Mouse (Mus musculus) myocyte (in vitro differentiated cells): ENCODE data around the gene Svbp.

Experiments used
- E2F4 ChIP-seq: IDR thresholded peaks from one replicate; pipeline ENCODE4 v1.6.1; 2011; ENCODE audit warnings: mild to moderate bottlenecking, control low read depth, moderate library complexity; ENCODE audit not compliant: insufficient read depth
- MAX ChIP-seq: IDR thresholded peaks from one replicate; pipeline ENCODE4 v1.6.1; 2011; ENCODE audit warnings: low read depth, mild to moderate bottlenecking, control low read depth
- POLR2A ChIP-seq: IDR thresholded peaks from one replicate; pipeline ENCODE4 v1.6.1; 2011; ENCODE audit warnings: low read depth, mild to moderate bottlenecking, control low read depth, moderate library complexity; ENCODE audit not compliant: insufficient read length
- USF1 ChIP-seq: IDR thresholded peaks from one replicate; pipeline ENCODE4 v1.6.1; 2011; ENCODE audit warnings: low read depth, mild to moderate bottlenecking, control low read depth, moderate library complexity

- no peak for TF ChIP-seq MAX
- TF ChIP-seq POLR2A, result no peak
- no peak for TF ChIP-seq E2F4
- no peak for TF ChIP-seq USF1
Measured at GRCm38 (mm10) chr4:119204672-119205071, 9.6 kb downstream of the Svbp start.
